Mouse (Mus musculus) liver, postnatal 0 days (tissue): Measurements from ENCODE around the gene Gm853.

ENCODE experiments used
- CTCF ChIP-seq: sonication (generic); IDR thresholded peaks from 2 replicates; pipeline ENCODE4 v1.5.1; 2016; ENCODE audit warnings: antibody characterized with exemption, low read depth
- EP300 ChIP-seq: IDR thresholded peaks from 2 replicates; pipeline ENCODE4 v1.6.1; 2016; ENCODE audit warnings: antibody characterized with exemption, low read depth, mild to moderate bottlenecking

GRCm38 (mm10) chr4:130196542-130196941 lies 25.7 kb downstream of the Gm853 start:
- no peak for TF ChIP-seq CTCF
- no peak for TF ChIP-seq EP300
